Mouse (Mus musculus) embryonic fibroblast, embryonic 13.5 days (primary cell): ENCODE measurements around the gene Pde12. TPM values are rescaled to one million over a fixed set of nuclear protein-coding genes. Genes with fewer than 3 reads are reported as not detected.

Experiments used
- H3K27ac ChIP-seq: 2 replicates; pipeline ENCODE4 v1.5.1; 2012; ENCODE audit warnings: low read length, control low read depth, inconsistent platforms; ENCODE audit not compliant: insufficient read depth
- H3K4me1 ChIP-seq: 2 replicates; pipeline ENCODE4 v1.6.1; 2011; ENCODE audit warnings: low read length; ENCODE audit not compliant: control insufficient read depth, insufficient read depth
- H3K4me3 ChIP-seq: 2 replicates; pipeline ENCODE4 v1.5.1; 2011; ENCODE audit warnings: mild to moderate bottlenecking, control low read depth, low read length; ENCODE audit not compliant: insufficient read depth
- CTCF ChIP-seq: IDR thresholded peaks from 2 replicates; pipeline ENCODE4 v1.5.1; 2011; ENCODE audit warnings: mild to moderate bottlenecking, control low read depth, low read length, moderate library complexity, borderline replicate concordance; ENCODE audit not compliant: insufficient read depth
- POLR2A ChIP-seq: IDR thresholded peaks from 2 replicates; pipeline ENCODE4 v1.6.1; 2011; ENCODE audit warnings: low read depth, mild to moderate bottlenecking, control low read depth, low read length, moderate library complexity
- polyA plus RNA-seq: library from polyadenylated mRNA; stranded (reverse); fragments of >200 nt; gene quantifications from 2 replicates; pipeline ENCODE4 v1.2.4, GENCODE M21; 2011; ENCODE audit warnings: low read depth; ENCODE audit not compliant: missing spikeins, insufficient read length

The Pde12 gene
- polyA plus RNA-seq, 1 experiment, result 7.3 TPM

DNA sequence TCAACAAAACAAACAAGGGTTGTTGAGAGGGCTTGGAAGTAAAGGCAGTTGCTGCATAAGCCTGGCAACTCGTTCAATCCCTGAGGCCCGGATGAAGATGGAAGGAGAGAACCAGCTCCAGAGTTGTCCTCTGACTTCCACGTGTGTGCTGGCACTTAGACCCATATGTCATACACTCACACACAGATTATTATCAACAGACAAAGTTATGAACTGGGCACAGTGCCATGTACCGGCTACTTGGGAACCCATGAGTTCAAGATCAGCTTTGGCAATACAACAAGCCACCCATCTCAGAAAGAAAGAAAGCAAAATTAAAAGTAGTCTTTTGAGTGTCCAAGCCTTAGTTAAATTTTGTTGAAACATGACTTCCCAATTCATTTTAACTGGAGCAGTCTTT is 44.4 kb downstream of the Pde12 start:
- no peak overlapping the region for H3K27ac ChIP-seq
- TF ChIP-seq CTCF (no peak), POLR2A (no peak)
- H3K4me3 ChIP-seq, result no peak overlapping the region
- H3K4me1 ChIP-seq, result no peaks in the 10 kb centered on the region

GRCm38 (mm10) chr14:26610689-26611088 is 59.0 kb downstream of the Pde12 start:
- no peaks in the 10 kb centered on the region for H3K4me1 ChIP-seq
- no peak overlapping the region for H3K27ac ChIP-seq
- TF ChIP-seq POLR2A, result no peak
- TF ChIP-seq CTCF, result no peak
- H3K4me3 ChIP-seq, result no peak overlapping the region

Other genes starting within 250 kb of the Pde12 start
- gene Slmap, start 135.0 kb downstream of the Pde12 start, polyA plus RNA-seq, result 109 and 124 TPM in 2 replicates
- 19.7 and 24.6 TPM in 2 replicates for gene Dennd6a, start 96.0 kb downstream of the Pde12 start, polyA plus RNA-seq
- gene Arf4, start 31.8 kb downstream of the Pde12 start, polyA plus RNA-seq, result 569 and 573 TPM in 2 replicates
- not detected in 2 replicates for gene Dnah12, start 23.4 kb upstream of the Pde12 start, polyA plus RNA-seq
- not detected in 2 replicates for gene Asb14, start 224.7 kb upstream of the Pde12 start, polyA plus RNA-seq